Mouse (Mus musculus) E14TG2a.4 (cell line): Measurements from ENCODE around the gene Gpt2.

ENCODE experiments used
- H3K27me3 ChIP-seq: 2 replicates; pipeline ENCODE4 v1.6.1; 2014; ENCODE audit warnings: low read length, control low read depth; ENCODE audit not compliant: insufficient read depth
- H3K36me3 ChIP-seq: 2 replicates; pipeline ENCODE4 v1.6.1; 2014; ENCODE audit warnings: low read length, control low read depth; ENCODE audit not compliant: insufficient read depth
- H3K4me1 ChIP-seq: replicated peaks from 2 replicates; pipeline ENCODE4 v1.6.1; 2014; ENCODE audit warnings: low read depth, low read length, control low read depth
- H3K4me3 ChIP-seq: replicated peaks from 2 replicates; pipeline ENCODE4 v1.5.1; 2014; ENCODE audit warnings: mild to moderate bottlenecking, low read length
- H3K9me3 ChIP-seq: 2 replicates; pipeline ENCODE4 v1.6.1; 2014; ENCODE audit warnings: low read length, control low read depth
- CTCF ChIP-seq: conservative IDR thresholded peaks from 2 replicates; pipeline ENCODE4 v1.5.1; 2014; ENCODE audit warnings: low read length
- NANOG ChIP-seq: IDR thresholded peaks from 2 replicates; pipeline ENCODE4 v1.6.1; 2014; ENCODE audit warnings: borderline replicate concordance, low read length, mixed read lengths
- POU5F1 ChIP-seq: IDR thresholded peaks from 2 replicates; pipeline ENCODE4 v1.6.1; 2014; ENCODE audit warnings: low read length, borderline replicate concordance

The Gpt2 gene

GRCm38 (mm10) chr8:85534163-85534562, 41.8 kb downstream of the Gpt2 start:
- peaks cover 25% of the 10 kb centered on the region for H3K4me1 ChIP-seq
- peaks cover 2% of the 10 kb centered on the region; the same call in 1 of the 2 replicates for H3K9me3 ChIP-seq
- TF ChIP-seq POU5F1 = no peak
- no peak for TF ChIP-seq NANOG
- no peak for TF ChIP-seq CTCF
- peaks cover 50% of the 10 kb centered on the region for H3K36me3 ChIP-seq
- H3K4me3 ChIP-seq = no peak overlapping the region
- H3K27me3 ChIP-seq = no peaks in the 10 kb centered on the region

- TF ChIP-seq NANOG = no peak
- no peak for TF ChIP-seq POU5F1
- TF ChIP-seq CTCF = no peak
- Histone ChIP-seq H3K4me3 (no peak overlapping the region), H3K4me1 (peaks cover 25% of the 10 kb centered on the region), H3K27me3 (no peaks in the 10 kb centered on the region), H3K36me3 (peaks cover 71% of the 10 kb centered on the region), H3K9me3 (no peaks in the 10 kb centered on the region)
These were observed 44.0 kb downstream of the Gpt2 start for GRCm38 (mm10) chr8:85536332-85536731.

- H3K27me3 ChIP-seq = 0 out of 2 replicates have a peak, but pooled peaks cover 2% of the 10 kb centered on the region
- peaks cover 46% of the 10 kb centered on the region for H3K4me1 ChIP-seq
- H3K4me3 ChIP-seq = no peak overlapping the region
- TF ChIP-seq POU5F1 = no peak
- TF ChIP-seq CTCF = no peak
- TF ChIP-seq NANOG = no peak
- peaks cover 66% of the 10 kb centered on the region for H3K36me3 ChIP-seq
- H3K9me3 ChIP-seq = no peaks in the 10 kb centered on the region
These were observed 59.6 kb downstream of the Gpt2 start for GRCm38 (mm10) chr8:85551934-85552333.

- Histone ChIP-seq H3K9me3 (no peaks in the 10 kb centered on the region), H3K27me3 (0 out of 2 replicates have a peak, but pooled peaks cover 2% of the 10 kb centered on the region), H3K4me1 (peaks cover 46% of the 10 kb centered on the region), H3K36me3 (peaks cover 40% of the 10 kb centered on the region), H3K4me3 (peak overlapping the region; percentile 93)
- TF ChIP-seq NANOG = no peak
- TF ChIP-seq POU5F1 = no peak
- TF ChIP-seq CTCF = no peak
These were observed 62.2 kb downstream of the Gpt2 start for GRCm38 (mm10) chr8:85554391-85555180.

- Histone ChIP-seq H3K9me3 (no peaks in the 10 kb centered on the region), H3K4me1 (peaks cover 46% of the 10 kb centered on the region), H3K36me3 (peaks cover 31% of the 10 kb centered on the region), H3K27me3 (0 out of 2 replicates have a peak, but pooled peaks cover 2% of the 10 kb centered on the region), H3K4me3 (peak within 1 kb of the TSS; percentile 93)
- no peak for TF ChIP-seq NANOG
- no peak for TF ChIP-seq CTCF
- TF ChIP-seq POU5F1 = no peak
These were observed 63.1 kb downstream of the Gpt2 start, which contains the start of gene Dnaja2 for GRCm38 (mm10) chr8:85555181-85556145. Gene Dnaja2, minus strand, starts transcription at chr8:85555344.

GRCm38 (mm10) chr8:85556986-85557600, 64.7 kb downstream of the Gpt2 start:
- H3K27me3 ChIP-seq = 0 out of 2 replicates have a peak, but pooled peaks cover 2% of the 10 kb centered on the region
- H3K36me3 ChIP-seq = peaks cover 15% of the 10 kb centered on the region
- peaks cover 30% of the 10 kb centered on the region for H3K4me1 ChIP-seq
- TF ChIP-seq CTCF = no peak
- TF ChIP-seq NANOG = no peak
- TF ChIP-seq POU5F1 = no peak
- H3K4me3 ChIP-seq = no peak overlapping the region
- H3K9me3 ChIP-seq = no peaks in the 10 kb centered on the region

GRCm38 (mm10) chr8:85557601-85557986, 65.2 kb downstream of the Gpt2 start:
- Histone ChIP-seq H3K9me3 (no peaks in the 10 kb centered on the region), H3K27me3 (0 out of 2 replicates have a peak, but pooled peaks cover 2% of the 10 kb centered on the region), H3K4me1 (peaks cover 25% of the 10 kb centered on the region), H3K36me3 (peaks cover 10% of the 10 kb centered on the region), H3K4me3 (no peak overlapping the region)
- TF ChIP-seq POU5F1 = no peak
- TF ChIP-seq NANOG = no peak
- no peak for TF ChIP-seq CTCF
